Mouse (Mus musculus) kidney, postnatal 14 days (tissue): ENCODE results near the gene Sh3d19.
"Not testable (repeated sequence)": the region's sequence is repeated elsewhere in the genome, so short reads cannot be mapped to it uniquely, and the experiment has no call there.

ENCODE experiments used
- DNase-seq: peaks from one replicate; pipeline ENCODE4 v3.0.0; 2022; ENCODE audit warnings: mixed read lengths

Sh3d19 gene

DNA sequence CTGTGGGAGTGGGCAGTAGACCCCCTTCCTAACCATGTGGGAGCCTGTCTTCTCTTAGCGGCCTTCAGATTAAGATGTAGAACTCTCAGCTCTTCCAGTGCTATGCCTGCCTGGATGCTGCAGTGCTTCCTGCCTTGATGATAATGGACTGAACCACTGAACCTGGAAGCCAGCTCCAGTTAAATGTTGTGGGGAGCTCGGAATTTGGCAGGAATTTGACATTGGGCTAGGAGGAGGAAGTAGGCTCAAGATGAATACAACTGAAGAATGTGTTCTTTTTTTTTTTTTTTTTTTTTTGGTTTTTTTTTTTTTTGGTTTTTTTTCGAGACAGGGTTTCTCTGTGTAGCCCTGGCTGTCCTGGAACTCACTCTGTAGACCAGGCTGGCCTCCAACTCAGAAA is 10.9 kb downstream of the Sh3d19 start:
- not testable (repeated sequence) for DNase-seq

DNA sequence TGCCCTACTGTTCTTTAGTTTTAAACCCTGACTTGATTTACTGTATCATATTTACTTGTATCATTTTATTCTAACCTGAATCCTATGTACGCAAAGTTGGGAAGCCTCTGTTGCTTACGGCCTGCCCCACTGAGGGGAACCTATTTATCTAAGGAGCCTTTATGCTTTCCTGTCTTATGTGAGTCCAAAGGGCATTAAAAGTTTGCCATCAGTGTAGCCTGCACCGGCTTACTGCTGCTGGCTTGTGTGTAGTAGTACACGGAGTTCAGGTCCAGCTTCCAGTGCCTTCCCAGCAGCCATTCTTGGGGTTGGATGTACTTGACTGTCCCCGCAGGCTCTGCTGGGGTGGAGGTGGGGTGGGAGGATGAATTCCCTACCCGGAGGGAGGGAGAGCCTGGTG is 13.6 kb downstream of the Sh3d19 start:
- DNase-seq = no peak

- no peak for DNase-seq
Observed at GRCm38 (mm10) chr3:85987225-85987624, 16.3 kb downstream of the Sh3d19 start.

GRCm38 (mm10) chr3:85991140-85991801 is 20.4 kb downstream of the Sh3d19 start:
- no peak for DNase-seq

DNA sequence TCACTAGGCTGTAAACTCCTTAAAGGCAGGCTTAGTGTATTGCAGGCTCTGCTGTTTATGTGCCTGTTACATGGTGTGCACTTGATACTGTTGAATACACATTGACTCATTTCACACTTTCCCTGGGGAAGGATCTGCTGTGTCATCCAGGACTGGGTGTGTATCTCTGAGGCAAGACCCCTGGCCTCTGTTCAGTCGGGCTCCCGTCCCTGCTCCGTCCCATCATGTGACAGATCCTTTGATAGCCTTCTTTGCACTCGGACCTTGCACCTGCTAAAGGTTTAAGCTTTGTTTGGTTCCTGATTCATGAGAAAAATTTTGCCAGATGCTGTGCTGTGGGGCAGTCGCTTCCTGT is 20.9 kb downstream of the Sh3d19 start:
- DNase-seq = no peak

DNA sequence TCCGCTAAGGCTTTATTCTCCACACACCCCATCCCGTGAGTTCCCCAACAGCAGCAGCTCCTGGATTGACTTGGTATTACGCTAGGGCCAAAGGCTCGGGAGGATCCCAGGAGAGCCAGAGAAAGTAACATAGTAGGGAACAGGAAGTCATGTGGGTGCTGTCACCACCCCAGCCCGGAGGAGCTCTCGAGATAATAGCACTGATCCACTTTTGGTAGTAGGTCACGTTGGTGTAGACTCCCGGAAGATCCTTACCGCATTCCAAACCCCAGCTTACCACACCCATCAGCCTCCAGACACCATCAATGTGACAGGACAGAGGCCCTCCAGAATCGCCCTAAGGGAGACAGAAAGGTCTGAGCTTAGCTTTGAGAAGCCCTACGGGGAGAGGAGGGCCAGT is 22.8 kb downstream of the Sh3d19 start:
- DNase-seq = no peak

- no peak for DNase-seq
Observed at GRCm38 (mm10) chr3:85994645-85995044, 23.7 kb downstream of the Sh3d19 start.

GRCm38 (mm10) chr3:86001271-86001670 is 30.4 kb downstream of the Sh3d19 start:
- DNase-seq = no peak

DNA sequence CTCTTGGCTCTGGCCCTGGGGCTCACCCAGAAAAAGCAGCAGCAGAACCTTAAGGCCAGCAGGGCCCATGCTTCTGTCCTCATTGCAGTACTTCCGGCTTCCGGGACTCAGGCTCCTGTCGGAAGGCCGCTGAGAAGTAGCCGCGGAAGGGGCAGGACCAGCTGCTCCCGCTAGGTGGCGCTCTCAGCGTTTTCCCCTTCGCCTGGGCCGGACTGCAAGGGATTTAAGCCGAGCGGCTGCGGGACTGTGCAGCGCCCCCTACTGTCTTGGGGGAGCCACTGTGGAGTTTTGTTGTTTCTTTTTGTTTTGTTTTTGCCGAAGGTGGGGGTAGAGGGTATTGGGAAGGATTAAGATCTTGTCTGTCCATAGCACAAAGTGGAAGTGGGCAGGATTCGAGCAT is 31.5 kb downstream of the Sh3d19 start, which contains the start of gene Prss48:
Prss48 (minus strand) TSS at position 69 of the 400 bp plus-strand sequence.
- no peak for DNase-seq

DNA sequence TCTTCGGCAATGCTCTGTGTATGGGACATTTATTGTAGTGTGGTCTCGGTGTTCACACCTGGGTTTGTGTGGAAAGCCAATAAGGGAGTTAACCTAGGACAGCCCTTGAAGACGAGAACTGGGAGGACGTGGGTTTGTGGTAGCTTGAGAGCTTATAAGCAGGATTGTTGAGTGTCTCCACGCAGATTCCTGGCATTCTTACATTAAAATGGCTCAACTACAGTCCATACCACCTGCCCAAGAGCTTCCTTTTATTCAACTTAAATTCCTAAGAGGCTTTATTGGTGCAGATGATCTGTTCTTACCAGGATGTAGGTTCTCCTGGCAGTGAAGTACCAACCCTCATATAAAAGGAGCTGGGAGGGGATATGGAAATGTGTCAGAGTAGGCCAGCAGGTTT is 32.0 kb downstream of the Sh3d19 start:
- no peak for DNase-seq

GRCm38 (mm10) chr3:86004751-86005150 is 33.8 kb downstream of the Sh3d19 start:
- no peak for DNase-seq

DNA sequence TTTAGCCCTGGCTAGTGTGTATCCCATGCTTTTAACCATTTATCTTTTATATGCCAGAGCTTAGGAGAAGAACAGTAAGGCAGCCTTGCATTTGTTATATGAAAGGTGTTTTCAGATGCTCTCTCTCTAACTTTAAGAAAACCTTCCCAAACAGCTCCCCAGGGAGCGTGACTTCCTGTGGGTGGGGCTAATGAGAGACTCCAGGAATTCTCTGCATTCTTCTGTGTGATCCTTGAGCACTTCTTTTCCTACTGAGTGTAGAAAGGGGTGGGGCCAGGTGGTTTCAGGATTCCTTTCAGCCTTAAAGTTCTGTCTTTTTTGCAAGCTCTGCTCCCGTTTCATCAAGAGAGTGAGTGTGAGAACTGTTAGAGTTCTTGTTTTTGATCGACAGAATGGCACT is 39.7 kb downstream of the Sh3d19 start:
- DNase-seq = no peak

GRCm38 (mm10) chr3:86011373-86011772 is 40.5 kb downstream of the Sh3d19 start:
- DNase-seq = no peak

DNA sequence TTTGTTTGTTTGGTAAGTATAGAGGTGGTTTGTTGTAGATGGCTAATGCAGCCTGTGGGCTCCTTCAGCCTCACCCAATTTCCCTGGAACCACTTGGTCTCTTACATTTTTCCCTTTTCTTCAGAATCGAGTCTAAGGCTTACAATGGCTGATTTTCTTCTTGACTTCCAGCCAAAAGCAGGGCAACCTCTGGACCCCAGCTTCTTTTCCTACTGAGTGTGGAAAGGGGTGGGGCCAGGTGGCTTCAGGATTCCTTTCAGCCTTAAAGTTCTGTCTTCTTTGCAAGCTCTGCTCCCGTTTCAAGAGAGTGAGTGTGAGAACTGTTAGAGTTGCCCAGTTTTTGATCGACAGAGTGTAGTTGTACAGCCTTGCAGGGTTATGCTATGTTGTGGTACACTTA is 40.9 kb downstream of the Sh3d19 start:
- peak; percentile 64 for DNase-seq

GRCm38 (mm10) chr3:86013837-86014236 is 42.9 kb downstream of the Sh3d19 start:
- no peak for DNase-seq

- DNase-seq = no peak
Observed at GRCm38 (mm10) chr3:86016965-86017364, 46.1 kb downstream of the Sh3d19 start.

GRCm38 (mm10) chr3:86017484-86017883 is 46.6 kb downstream of the Sh3d19 start:
- no peak for DNase-seq

- no peak for DNase-seq
Observed at GRCm38 (mm10) chr3:86020921-86021650, 50.2 kb downstream of the Sh3d19 start.

DNA sequence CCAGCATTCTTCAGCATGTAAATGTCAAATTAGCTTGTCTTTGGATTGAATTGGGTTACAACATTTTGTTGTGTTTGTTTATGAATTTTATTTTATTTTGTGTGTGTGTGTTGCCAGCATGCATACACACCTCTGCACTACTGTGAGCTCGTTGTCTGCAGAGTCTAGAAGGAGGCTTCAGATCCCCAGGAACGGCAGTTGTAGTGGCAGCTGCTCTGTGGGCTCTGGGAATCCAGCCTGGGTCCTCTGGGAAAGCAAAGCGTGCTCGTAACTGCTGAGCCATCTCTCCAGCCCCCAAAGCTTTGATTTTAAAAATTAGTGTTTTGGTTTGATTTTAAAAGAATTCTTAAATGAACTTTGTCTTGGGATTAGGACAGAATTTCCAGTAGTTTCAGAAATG is 50.7 kb downstream of the Sh3d19 start:
- no peak for DNase-seq

DNA sequence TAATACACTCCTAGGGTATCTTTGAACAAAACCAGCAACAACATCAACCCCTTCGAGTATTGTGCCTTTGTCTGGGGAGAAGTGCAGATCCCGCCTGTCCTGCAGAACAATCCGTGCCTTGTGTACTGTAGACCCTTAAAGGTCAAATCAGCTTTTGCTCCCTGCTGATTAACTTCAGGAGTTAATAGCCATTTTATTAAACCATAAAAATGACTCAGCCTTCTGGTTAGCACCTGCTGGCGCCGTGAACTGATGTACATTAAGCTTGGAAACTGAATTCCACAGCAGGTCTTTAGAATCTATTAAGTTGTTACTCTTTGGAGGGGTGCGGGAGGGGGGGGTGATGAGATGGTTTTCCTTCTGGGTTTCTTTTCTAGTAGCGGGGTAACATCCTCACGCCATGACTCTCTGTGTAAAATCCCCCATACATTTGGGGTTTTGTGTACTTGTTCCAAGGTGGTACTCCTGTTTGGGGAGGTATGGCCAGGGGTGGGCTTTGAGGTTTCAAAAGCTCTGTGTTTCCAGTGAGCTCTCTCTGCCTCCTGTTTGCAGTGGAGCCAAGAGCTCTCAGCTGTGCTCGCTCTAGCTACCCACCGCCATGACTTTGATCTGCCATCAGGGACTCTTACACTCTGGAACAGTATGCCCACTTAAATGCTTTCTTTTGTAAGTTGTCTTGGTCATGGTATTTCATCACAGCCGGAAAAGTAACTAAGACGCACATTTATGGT is 53.3 kb downstream of the Sh3d19 start:
- no peak for DNase-seq

GRCm38 (mm10) chr3:86025341-86026137 is 54.6 kb downstream of the Sh3d19 start:
- DNase-seq = no peak

DNA sequence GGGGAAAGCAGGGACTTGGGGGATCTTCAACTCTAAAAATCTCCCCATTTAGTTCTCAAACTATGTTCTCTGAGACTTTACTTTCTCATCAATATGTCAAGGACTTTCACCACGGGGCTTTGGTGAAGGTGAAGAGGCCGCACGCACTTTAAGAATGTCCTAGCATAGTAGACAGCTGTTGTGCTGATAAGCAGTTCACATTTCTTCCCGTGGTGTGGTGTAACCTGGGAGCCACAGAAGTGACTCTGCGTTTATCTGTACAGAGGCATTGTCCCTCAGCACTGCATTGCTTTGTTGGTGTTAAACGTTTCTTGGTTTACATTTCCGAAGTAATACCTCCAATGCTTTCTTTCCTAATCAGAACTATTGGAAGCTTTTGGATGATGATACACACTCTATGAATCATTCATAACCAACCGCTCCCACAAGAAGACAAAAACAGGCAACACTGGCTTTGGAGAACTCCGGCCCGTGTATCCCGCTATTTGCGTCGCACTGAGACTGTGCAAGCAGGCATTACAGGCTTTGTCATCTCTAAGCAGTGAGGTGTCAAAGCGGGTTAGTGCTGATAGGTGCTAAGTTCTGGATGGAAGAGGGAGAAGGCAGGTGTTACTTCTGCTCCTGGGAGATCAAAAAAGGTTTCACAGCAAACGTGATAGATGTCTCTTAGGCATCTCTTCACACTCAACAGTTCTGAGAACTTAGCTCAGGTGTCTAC is 57.9 kb downstream of the Sh3d19 start:
- DNase-seq = no peak
